Mouse (Mus musculus): Measurements from ENCODE around the gene Slc17a6. TPM values are rescaled to one million over a fixed set of nuclear protein-coding genes. Genes with fewer than 3 reads are reported as not detected.
"Not testable (repeated sequence)": the region's sequence is repeated elsewhere in the genome, so short reads cannot be mapped to it uniquely, and the experiment has no call there.

The Slc17a6 gene
- total RNA-seq, 1 experiment = 0.40 TPM

GRCm38 (mm10) chr7:51693539-51694217 lies 71.9 kb downstream of the Slc17a6 start:
- TF ChIP-seq ZC3H11A (IDR thresholded peaks at IDR 0.05; ENCODE audit: borderline replicate concordance, low read depth, low read length) = no peak
- no peak for TF ChIP-seq MAFK (IDR thresholded peaks at IDR 0.05; ENCODE audit: insufficient read depth, low read depth, low read length)
- no peak for TF ChIP-seq HCFC1 (IDR thresholded peaks at IDR 0.05; ENCODE audit: borderline replicate concordance, insufficient read depth, low read length)
- TF ChIP-seq ZNF384 (IDR thresholded peaks at IDR 0.05; ENCODE audit: low read depth, low read length) = no peak
- TF ChIP-seq CHD2 (IDR thresholded peaks at IDR 0.05; ENCODE audit: low read depth, low read length) = no peak
- Histone ChIP-seq H3K9me3 (ENCODE audit: control insufficient read depth, insufficient read depth, low read depth, low read length) (no peaks in the 10 kb centered on the region), H3K9ac (ENCODE audit: insufficient read depth, low read depth, low read length, poor library complexity, severe bottlenecking) (no peak overlapping the region), H3K36me3 (ENCODE audit: control insufficient read depth, insufficient read depth, low read length, poor library complexity, severe bottlenecking) (no peaks in the 10 kb centered on the region), H3K4me1 (ENCODE audit: control insufficient read depth in 2 of 2, insufficient read depth in 2 of 2, low read length in 2 of 2, poor library complexity in 1 of 2) (no peaks in the 10 kb centered on the region), H3K27ac (ENCODE audit: insufficient read depth, low read depth, low read length, poor library complexity, severe bottlenecking) (no peak overlapping the region), H3K4me3 (ENCODE audit: insufficient read depth in 1 of 2, low read depth in 1 of 2, low read length in 2 of 2, poor library complexity in 1 of 2, severe bottlenecking in 1 of 2) (no peak overlapping the region)
- DNase-seq (ENCODE audit: low read depth, low spot score) = no peak
- in situ Hi-C loops (cut with MboI; ENCODE audit: low sequenced_read_pairs in 2 of 2, unreplicated experiment in 2 of 2) = no loop called here

GRCm38 (mm10) chr7:51694452-51694851 lies 72.6 kb downstream of the Slc17a6 start:
- in situ Hi-C loops (cut with MboI; ENCODE audit: low sequenced_read_pairs in 2 of 2, unreplicated experiment in 2 of 2) = no loop called here
- Histone ChIP-seq H3K36me3 (ENCODE audit: control insufficient read depth, insufficient read depth, low read length, poor library complexity, severe bottlenecking) (no peaks in the 10 kb centered on the region), H3K27ac (ENCODE audit: insufficient read depth, low read depth, low read length, poor library complexity, severe bottlenecking) (no peak overlapping the region), H3K9me3 (ENCODE audit: control insufficient read depth, insufficient read depth, low read depth, low read length) (no peaks in the 10 kb centered on the region), H3K4me3 (ENCODE audit: insufficient read depth in 1 of 2, low read depth in 1 of 2, low read length in 2 of 2, poor library complexity in 1 of 2, severe bottlenecking in 1 of 2) (no peak overlapping the region), H3K4me1 (ENCODE audit: control insufficient read depth in 2 of 2, insufficient read depth in 2 of 2, low read length in 2 of 2, poor library complexity in 1 of 2) (no peaks in the 10 kb centered on the region), H3K9ac (ENCODE audit: insufficient read depth, low read depth, low read length, poor library complexity, severe bottlenecking) (no peak overlapping the region)
- DNase-seq (ENCODE audit: low read depth, low spot score) = no peak
- TF ChIP-seq HCFC1 (IDR thresholded peaks at IDR 0.05; ENCODE audit: borderline replicate concordance, insufficient read depth, low read length) (no peak), ZC3H11A (IDR thresholded peaks at IDR 0.05; ENCODE audit: borderline replicate concordance, low read depth, low read length) (no peak), CHD2 (IDR thresholded peaks at IDR 0.05; ENCODE audit: low read depth, low read length) (no peak), MAFK (IDR thresholded peaks at IDR 0.05; ENCODE audit: insufficient read depth, low read depth, low read length) (no peak), ZNF384 (IDR thresholded peaks at IDR 0.05; ENCODE audit: low read depth, low read length) (no peak)

DNA sequence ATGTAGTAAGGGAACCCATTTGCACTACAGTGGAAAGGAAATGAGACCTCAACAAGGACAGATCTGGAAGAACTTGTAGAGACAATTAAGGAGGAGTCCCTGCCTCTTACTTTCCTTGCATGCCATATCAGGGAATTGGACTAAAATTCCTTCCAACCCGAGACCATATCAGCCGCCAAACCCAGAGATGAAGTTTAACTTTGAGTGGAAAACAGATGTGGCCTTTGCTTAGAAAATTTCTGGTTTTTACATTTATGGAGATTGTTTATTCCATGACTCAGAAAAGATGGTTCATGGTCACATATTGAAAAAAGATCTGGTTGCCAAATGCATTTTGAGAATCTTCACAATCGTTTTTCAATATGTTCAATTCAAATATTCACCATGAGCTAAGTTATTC lies 87.7 kb downstream of the Slc17a6 start:
- no peak overlapping the region for H3K9ac ChIP-seq (ENCODE audit: insufficient read depth, low read depth, low read length, poor library complexity, severe bottlenecking)
- in situ Hi-C loops (cut with MboI; ENCODE audit: low sequenced_read_pairs in 2 of 2, unreplicated experiment in 2 of 2) = no loop called here
- H3K27ac ChIP-seq (ENCODE audit: insufficient read depth, low read depth, low read length, poor library complexity, severe bottlenecking) = no peak overlapping the region
- DNase-seq (ENCODE audit: low read depth, low spot score) = no peak
- H3K4me1 ChIP-seq (ENCODE audit: control insufficient read depth in 2 of 2, insufficient read depth in 2 of 2, low read length in 2 of 2, poor library complexity in 1 of 2) = no peaks in the 10 kb centered on the region
- H3K4me3 ChIP-seq (ENCODE audit: insufficient read depth in 1 of 2, low read depth in 1 of 2, low read length in 2 of 2, poor library complexity in 1 of 2, severe bottlenecking in 1 of 2) = no peak overlapping the region
- TF ChIP-seq ZC3H11A (IDR thresholded peaks at IDR 0.05; ENCODE audit: borderline replicate concordance, low read depth, low read length) = no peak
- TF ChIP-seq HCFC1 (IDR thresholded peaks at IDR 0.05; ENCODE audit: borderline replicate concordance, insufficient read depth, low read length) = no peak
- TF ChIP-seq CHD2 (IDR thresholded peaks at IDR 0.05; ENCODE audit: low read depth, low read length) = no peak
- TF ChIP-seq ZNF384 (IDR thresholded peaks at IDR 0.05; ENCODE audit: low read depth, low read length) = no peak
- TF ChIP-seq MAFK (IDR thresholded peaks at IDR 0.05; ENCODE audit: insufficient read depth, low read depth, low read length) = no peak
- no peaks in the 10 kb centered on the region for H3K9me3 ChIP-seq (ENCODE audit: control insufficient read depth, insufficient read depth, low read depth, low read length)
- no peaks in the 10 kb centered on the region for H3K36me3 ChIP-seq (ENCODE audit: control insufficient read depth, insufficient read depth, low read length, poor library complexity, severe bottlenecking)

- H3K9ac ChIP-seq (ENCODE audit: insufficient read depth, low read depth, low read length, poor library complexity, severe bottlenecking); in situ Hi-C loops (cut with MboI; ENCODE audit: low sequenced_read_pairs in 2 of 2, unreplicated experiment in 2 of 2); H3K4me1 ChIP-seq (ENCODE audit: control insufficient read depth in 2 of 2, insufficient read depth in 2 of 2, low read length in 2 of 2, poor library complexity in 1 of 2); H3K27ac ChIP-seq (ENCODE audit: insufficient read depth, low read depth, low read length, poor library complexity, severe bottlenecking); H3K4me3 ChIP-seq (ENCODE audit: insufficient read depth in 1 of 2, low read depth in 1 of 2, low read length in 2 of 2, poor library complexity in 1 of 2, severe bottlenecking in 1 of 2); H3K9me3 ChIP-seq (ENCODE audit: control insufficient read depth, insufficient read depth, low read depth, low read length); DNase-seq (ENCODE audit: low read depth, low spot score); H3K36me3 ChIP-seq (ENCODE audit: control insufficient read depth, insufficient read depth, low read length, poor library complexity, severe bottlenecking): not testable (repeated sequence)
Measured at GRCm38 (mm10) chr7:51710346-51710745, 88.5 kb downstream of the Slc17a6 start.

DNA sequence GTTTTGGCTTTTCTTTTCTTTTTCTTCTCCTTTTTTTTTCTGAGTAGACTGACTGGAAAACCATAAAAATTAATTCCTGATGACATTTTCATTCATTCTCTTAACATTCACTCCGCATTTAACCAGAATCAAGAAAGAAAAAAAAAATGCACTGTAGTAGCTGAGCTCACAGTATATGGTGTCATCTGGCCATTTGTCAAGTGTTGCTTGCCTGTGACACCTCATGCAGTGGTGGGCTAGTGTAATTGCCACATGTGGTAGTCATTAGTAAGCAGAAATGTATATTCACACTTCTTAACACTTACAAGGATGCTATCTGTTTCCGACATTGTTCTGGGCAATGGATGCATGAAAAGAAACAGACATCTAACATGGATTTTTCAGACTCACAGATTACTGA lies 94.0 kb downstream of the Slc17a6 start:
- TF ChIP-seq ZNF384 (IDR thresholded peaks at IDR 0.05; ENCODE audit: low read depth, low read length) = no peak
- TF ChIP-seq MAFK (IDR thresholded peaks at IDR 0.05; ENCODE audit: insufficient read depth, low read depth, low read length) = no peak
- TF ChIP-seq ZC3H11A (IDR thresholded peaks at IDR 0.05; ENCODE audit: borderline replicate concordance, low read depth, low read length) = no peak
- TF ChIP-seq HCFC1 (IDR thresholded peaks at IDR 0.05; ENCODE audit: borderline replicate concordance, insufficient read depth, low read length) = no peak
- TF ChIP-seq CHD2 (IDR thresholded peaks at IDR 0.05; ENCODE audit: low read depth, low read length) = no peak
- no peak for DNase-seq (ENCODE audit: low read depth, low spot score)
- Histone ChIP-seq H3K9ac (ENCODE audit: insufficient read depth, low read depth, low read length, poor library complexity, severe bottlenecking) (no peak overlapping the region), H3K4me1 (ENCODE audit: control insufficient read depth in 2 of 2, insufficient read depth in 2 of 2, low read length in 2 of 2, poor library complexity in 1 of 2) (no peaks in the 10 kb centered on the region), H3K9me3 (ENCODE audit: control insufficient read depth, insufficient read depth, low read depth, low read length) (no peaks in the 10 kb centered on the region), H3K27ac (ENCODE audit: insufficient read depth, low read depth, low read length, poor library complexity, severe bottlenecking) (no peak overlapping the region), H3K36me3 (ENCODE audit: control insufficient read depth, insufficient read depth, low read length, poor library complexity, severe bottlenecking) (no peaks in the 10 kb centered on the region), H3K4me3 (ENCODE audit: insufficient read depth in 1 of 2, low read depth in 1 of 2, low read length in 2 of 2, poor library complexity in 1 of 2, severe bottlenecking in 1 of 2) (no peak overlapping the region)
- in situ Hi-C loops (cut with MboI; ENCODE audit: low sequenced_read_pairs in 2 of 2, unreplicated experiment in 2 of 2) = no loop called here

Other genes starting within 250 kb of the Slc17a6 start
- 0.16 and 0.22 TPM in 2 replicates for gene Ano5, start 111.0 kb upstream of the Slc17a6 start, total RNA-seq (2012; rRNA removed)
- gene Gas2, start 240.0 kb downstream of the Slc17a6 start, total RNA-seq (2012; rRNA removed) = 4.1 and 5.0 TPM in 2 replicates
- 4.9 and 8.6 TPM in 2 replicates for gene Fancf, start 240.3 kb downstream of the Slc17a6 start, total RNA-seq (2012; rRNA removed)

Measured in ES-E14 (cell line).